Mouse (Mus musculus): ENCODE measurements around the gene Avpr2.

DNA sequence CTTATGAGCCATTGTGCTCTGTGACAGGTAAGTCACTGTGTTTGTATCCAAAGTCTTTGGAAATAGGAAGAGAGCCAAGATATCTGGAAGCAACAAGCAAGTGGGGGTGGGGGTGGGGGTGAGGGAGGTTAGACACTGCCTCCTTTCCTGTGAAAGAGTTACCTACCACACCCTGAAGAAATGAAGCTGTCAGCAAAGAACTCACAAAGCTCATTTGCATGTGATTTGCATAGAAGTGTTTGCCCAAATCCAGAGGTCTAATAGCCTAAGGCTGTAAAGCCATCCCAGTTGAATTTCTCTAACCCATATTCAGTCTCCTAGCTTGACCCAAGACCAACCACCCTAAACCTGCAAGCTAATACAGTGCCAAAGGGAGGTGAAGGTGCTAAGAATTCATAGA is 18.5 kb downstream of the Avpr2 start:
- no peak for TF ChIP-seq POLR2A (IDR thresholded peaks at IDR 0.05; ENCODE audit: low read depth, low read length)
- no peak for TF ChIP-seq CTCF (IDR thresholded peaks at IDR 0.05; ENCODE audit: borderline replicate concordance, insufficient read depth, low read length)
